Mouse (Mus musculus) lung, adult 2 months (tissue): ENCODE results near the gene Usp39.

Experiments
- CTCF ChIP-seq: fragments of 200-500 bp; IDR thresholded peaks from 2 replicates; pipeline ENCODE4 v1.5.1; 2011; ENCODE audit warnings: mild to moderate bottlenecking, low read length, control low read depth; ENCODE audit not compliant: insufficient read depth
- POLR2A ChIP-seq: fragments of 200-500 bp; IDR thresholded peaks from 2 replicates; pipeline ENCODE4 v1.6.1; 2011; ENCODE audit warnings: low read depth, mild to moderate bottlenecking, control low read depth, low read length, borderline replicate concordance; ENCODE audit errors: extremely low read depth

DNA sequence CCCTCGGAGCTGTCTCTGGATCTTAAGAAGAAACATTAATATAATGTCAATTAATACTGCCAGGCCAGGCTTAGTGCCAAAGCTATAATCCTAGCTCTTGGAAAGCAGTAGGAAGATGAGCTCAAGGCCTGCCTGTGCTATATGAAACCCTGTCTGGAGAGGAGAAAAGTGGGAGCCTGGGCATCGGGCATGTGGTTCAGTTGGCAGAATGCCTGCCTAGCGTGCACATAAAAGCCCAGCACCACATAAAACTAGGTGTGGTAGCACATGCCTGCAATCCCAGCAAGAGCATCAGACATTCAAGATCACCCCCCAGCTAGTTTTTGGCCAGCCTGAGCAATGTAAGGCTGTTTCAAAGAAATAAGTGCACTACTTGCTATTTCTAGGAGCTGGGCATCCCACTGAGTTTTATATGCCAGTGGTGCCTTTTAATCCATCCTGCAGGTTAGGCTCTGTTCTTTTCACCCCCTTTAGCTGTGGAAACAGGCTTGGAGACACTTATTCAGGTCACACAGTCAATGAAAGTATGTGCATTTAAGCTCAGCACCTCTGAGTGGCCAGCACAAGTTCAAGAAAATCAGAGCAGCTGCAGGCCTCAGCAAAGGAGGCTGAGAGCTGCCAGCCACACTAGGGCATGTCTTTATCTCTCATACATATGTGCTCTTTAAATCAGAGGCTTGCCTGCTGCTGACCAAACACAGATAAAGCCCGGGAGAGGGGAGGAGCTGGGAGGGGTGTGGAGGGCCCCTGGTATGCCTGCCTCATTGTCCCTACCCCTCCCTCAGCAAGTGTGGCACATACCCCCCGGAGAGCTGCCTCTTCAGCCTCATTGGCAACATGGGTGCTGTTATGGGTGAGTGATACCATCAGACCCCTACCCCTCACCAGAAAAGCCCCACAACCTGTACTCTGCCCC, 12.4 kb upstream of the Usp39 start:
- TF ChIP-seq CTCF (no peak), POLR2A (no peak)
